Mouse (Mus musculus) kidney, postnatal 25 days (tissue): ENCODE results near the gene Ace.
"Not testable (repeated sequence)": the region's sequence is repeated elsewhere in the genome, so short reads cannot be mapped to it uniquely, and the experiment has no call there.

Experiments used
- DNase-seq, 2 experiments: peaks; one replicate each; pipeline ENCODE4 v3.0.0; 2021; ENCODE audit warnings: mixed read lengths in 2 of 2

The Ace gene

GRCm38 (mm10) chr11:106000062-106000461 is 32.3 kb downstream of the Ace start:
- DNase-seq, result no peak

DNA sequence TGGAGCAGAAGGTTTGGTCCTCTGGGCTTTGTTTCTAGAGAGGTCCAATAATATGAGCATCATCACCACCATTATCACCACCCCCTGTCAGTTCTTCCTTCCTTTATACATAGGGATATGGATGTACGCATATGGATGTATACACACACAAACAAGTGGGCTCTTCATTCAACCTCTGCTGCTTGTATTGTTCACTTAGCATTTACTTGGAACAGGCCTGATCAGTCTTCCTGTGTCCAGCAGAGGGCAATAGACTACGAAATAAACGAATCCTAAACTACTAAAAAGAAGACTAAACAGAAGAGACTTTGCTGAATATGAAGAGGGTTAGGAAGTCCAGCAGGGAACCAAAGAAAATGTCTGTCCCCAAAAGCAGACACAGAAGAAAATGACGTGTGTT is 34.0 kb downstream of the Ace start:
- DNase-seq, result peak in 1 of 2 experiments; percentile 46

DNA sequence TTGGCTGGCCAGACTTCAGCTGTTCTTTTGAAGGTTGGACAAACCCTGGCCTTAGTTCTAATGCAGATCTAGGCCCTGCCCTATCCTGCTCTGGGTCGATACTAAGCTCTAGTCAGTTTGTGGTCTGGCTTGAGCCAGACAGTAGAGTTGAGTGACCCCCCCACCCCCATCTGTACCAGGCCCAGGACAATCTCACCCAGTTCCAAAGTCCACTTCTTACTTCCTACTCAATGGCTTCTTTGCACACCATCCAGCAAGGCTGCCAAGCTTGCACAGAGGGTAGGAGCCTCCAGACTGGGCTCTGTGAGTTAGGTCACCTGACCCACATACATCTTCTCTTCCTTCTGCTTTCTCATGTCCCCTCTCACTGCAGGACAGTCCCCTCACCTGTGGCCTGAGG is 36.8 kb downstream of the Ace start:
- DNase-seq, result peak; percentile 58 to 85

DNA sequence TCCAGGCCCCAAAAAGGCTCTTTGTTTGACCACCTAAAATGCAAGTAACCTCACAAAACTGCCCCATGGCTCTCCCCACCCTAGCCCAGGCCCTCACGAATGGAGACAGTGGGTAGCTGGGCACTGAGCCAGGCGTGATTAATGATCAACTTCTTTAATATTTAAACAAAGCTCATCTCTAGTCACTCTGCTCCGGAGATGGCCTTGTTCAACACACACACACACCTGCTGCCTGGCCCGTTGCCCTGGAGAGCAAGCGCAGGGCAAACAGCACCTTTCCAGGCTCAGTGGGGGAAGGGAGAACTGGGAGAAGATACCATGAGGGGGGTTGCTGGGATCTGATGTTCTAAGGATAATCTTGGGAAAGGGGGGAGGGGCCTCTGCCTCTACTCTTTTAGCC is 38.2 kb downstream of the Ace start:
- peak; percentile 90 to 93 for DNase-seq

DNA sequence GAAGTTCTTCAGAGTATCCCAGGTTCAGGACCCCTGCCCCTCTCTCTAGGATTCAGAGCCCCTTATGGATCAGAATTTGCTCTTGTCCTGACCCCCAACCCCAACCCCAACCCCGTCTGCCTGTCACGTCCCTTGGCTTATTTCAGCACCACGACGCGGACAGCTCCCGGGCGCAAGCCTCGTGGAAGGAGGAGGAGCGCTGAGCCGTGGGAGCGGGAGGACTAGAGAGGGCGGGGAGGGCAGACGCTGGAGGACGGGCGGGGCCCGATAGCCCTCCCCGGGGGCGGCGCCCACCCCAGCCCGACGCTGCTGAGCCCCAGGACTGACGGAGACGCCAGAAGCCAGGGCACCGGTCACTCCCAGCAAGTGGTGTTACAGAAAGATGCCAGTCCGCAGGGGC is 40.1 kb downstream of the Ace start, which contains the start of gene Kcnh6:
Gene Kcnh6, plus strand, starts transcription at position 304 of the 400 bp plus-strand sequence.
- DNase-seq, result peak; percentile 85 to 86

- no peak for DNase-seq
Measured at GRCm38 (mm10) chr11:106012711-106013110, 45.0 kb downstream of the Ace start.

- DNase-seq, result peak; percentile 55 to 70
Measured at GRCm38 (mm10) chr11:106013556-106014225, 45.9 kb downstream of the Ace start.

- DNase-seq, result no peak
Measured at GRCm38 (mm10) chr11:106016440-106016839, 48.7 kb downstream of the Ace start.

- peak in 1 of 2 experiments; percentile 33 for DNase-seq
Measured at GRCm38 (mm10) chr11:106020051-106020763, 52.5 kb downstream of the Ace start.

DNA sequence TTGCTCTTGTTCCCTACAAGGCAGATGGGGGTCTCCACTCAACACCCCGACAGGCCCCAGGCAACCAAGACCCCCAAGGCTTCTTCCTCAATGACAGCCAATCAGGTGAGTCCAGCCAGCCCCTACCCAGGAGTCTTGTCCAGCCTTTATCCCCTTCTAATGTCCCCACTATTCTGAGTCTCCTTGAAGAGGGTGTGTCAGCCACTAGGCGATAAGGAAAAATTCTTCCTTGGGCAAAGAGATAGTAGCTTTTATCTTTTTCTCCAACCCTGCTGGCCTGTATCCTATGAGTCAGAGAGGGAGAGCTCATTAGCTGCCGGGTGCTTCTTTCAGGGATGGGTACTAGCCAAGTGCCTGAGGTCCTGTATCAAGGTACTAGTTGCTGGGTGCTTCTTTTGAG is 58.0 kb downstream of the Ace start:
- no peak for DNase-seq

- DNase-seq, result peak; percentile 65 to 75
Measured at GRCm38 (mm10) chr11:106026465-106027151, 58.9 kb downstream of the Ace start.

DNA sequence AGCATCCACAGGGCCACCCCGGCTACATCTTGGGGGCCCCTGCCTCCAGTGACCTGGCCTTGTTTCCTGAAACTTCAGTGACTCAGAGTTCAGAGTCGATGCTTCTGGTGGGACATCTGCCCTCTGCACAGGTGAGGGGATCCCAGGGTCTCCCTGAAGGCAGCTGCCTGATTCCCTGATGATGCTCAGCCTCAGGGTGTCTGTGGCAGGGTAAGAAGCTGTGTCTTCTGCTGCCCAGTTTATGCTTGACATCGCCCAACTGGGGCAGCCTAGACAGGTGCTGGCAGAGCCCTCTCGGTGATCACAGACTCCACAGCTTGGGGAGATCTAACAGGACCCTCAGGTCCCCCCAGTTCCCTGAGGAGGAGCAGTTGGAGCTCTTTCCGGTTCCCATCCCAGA is 59.9 kb downstream of the Ace start:
- DNase-seq, result no peak

- not testable (repeated sequence) for DNase-seq
Measured at GRCm38 (mm10) chr11:106032074-106032473, 64.3 kb downstream of the Ace start.

GRCm38 (mm10) chr11:106033491-106033919 is 65.8 kb downstream of the Ace start:
- peak; percentile 31 to 50 for DNase-seq

DNA sequence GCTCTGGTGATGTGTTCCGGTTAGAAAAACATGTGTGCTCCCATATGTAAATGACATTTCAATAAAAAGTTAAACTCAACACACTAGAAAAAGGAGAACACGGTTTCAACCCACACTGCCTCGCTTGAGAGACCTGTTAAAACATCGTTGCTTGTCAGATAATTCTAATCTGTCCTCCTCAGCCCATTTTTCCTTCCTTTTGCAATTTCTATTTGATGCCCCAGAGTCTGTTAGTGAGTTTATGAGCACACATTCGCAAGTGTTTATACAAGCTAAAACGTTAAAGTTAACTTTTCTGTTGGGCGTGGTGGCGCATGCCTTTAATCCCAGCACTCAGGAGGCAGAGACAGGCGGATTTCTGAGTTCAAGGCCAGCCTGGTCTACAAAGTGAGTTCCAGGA is 67.2 kb downstream of the Ace start:
- DNase-seq, result no peak

GRCm38 (mm10) chr11:106036548-106037417 is 69.0 kb downstream of the Ace start, which contains the start of gene Dcaf7:
Dcaf7 (plus strand) TSS chr11:106036872.
- DNase-seq, result peak; percentile 96 to 98

DNA sequence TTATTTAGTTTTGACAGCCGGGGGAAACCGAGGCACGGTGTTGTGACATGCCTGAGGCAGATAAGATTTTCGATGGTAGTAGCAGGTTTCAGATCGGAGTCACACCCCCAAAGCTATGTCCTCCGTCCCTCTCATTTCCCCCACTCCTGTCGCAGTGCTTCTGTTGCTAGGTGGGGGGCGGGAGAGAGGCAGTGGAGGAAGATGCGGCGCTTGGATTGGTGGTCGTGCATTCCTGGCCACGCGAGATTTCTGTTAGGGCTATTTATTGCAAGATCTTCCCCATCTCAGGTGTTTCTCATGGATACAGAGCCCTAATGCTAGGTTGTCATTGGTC is 69.6 kb downstream of the Ace start:
- peak in 1 of 2 experiments; percentile 50 for DNase-seq
